Mouse (Mus musculus): ENCODE measurements around the gene Cyp2j7. TPM values are rescaled to one million over a fixed set of nuclear protein-coding genes. Genes with fewer than 3 reads are reported as not detected.
A peak's percentile ranks its signal among the peaks of the same experiment; 100 is the strongest.
"Not testable (repeated sequence)": the region's sequence is repeated elsewhere in the genome, so short reads cannot be mapped to it uniquely, and the experiment has no call there.

The Cyp2j7 gene
- total RNA-seq (2021) = not detected
- long read RNA-seq = 0 reads

GRCm38 (mm10) chr4:96236559-96236958, at the start of gene Cyp2j7:
Gene Cyp2j7, minus strand, starts transcription at chr4:96236659.
- DNase-seq (ENCODE audit: low spot score in 2 of 2) = no peak

GRCm38 (mm10) chr4:96276896-96277295, 40.4 kb upstream of the Cyp2j7 start:
- DNase-seq (ENCODE audit: low spot score in 2 of 2) = not testable (repeated sequence)

- DNase-seq (ENCODE audit: low spot score in 2 of 2) = peak; percentile 67 to 81
Measured at GRCm38 (mm10) chr4:96273907-96274306, 37.4 kb upstream of the Cyp2j7 start.

- no peak for DNase-seq (ENCODE audit: low spot score in 2 of 2)
Measured at GRCm38 (mm10) chr4:96196701-96197100, 39.8 kb downstream of the Cyp2j7 start.

- DNase-seq (ENCODE audit: low spot score in 2 of 2) = not testable (repeated sequence)
Measured at GRCm38 (mm10) chr4:96189321-96189720, 47.1 kb downstream of the Cyp2j7 start.

- not testable (repeated sequence) for DNase-seq (ENCODE audit: low spot score in 2 of 2)
Measured at GRCm38 (mm10) chr4:96188671-96189070, 47.8 kb downstream of the Cyp2j7 start.

- DNase-seq (ENCODE audit: low spot score in 2 of 2) = not testable (repeated sequence)
Measured at GRCm38 (mm10) chr4:96188146-96188545, 48.3 kb downstream of the Cyp2j7 start.

DNA sequence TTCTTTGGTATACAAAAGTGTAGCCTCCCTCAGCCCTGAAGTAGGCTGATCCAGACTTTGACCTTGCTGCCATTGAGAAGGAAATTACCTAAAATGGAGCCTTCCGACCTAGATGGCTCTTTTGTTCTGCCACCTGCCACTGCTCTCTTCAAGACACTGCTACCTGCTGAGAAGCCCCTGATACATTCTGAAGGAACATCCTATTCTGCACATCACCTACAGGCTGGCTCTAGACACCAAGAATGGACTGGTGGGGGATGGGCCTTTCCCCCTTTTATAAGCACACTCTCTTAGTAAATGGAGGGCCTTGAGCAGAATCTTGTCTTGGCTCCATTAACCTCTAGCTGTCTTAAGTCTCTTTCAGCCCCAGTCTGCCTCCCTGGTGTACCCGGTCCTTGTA, 51.7 kb downstream of the Cyp2j7 start:
- DNase-seq (ENCODE audit: low spot score in 2 of 2) = not testable (repeated sequence)

GRCm38 (mm10) chr4:96162839-96163238, 73.6 kb downstream of the Cyp2j7 start:
- DNase-seq (ENCODE audit: low spot score in 2 of 2) = no peak

- no peak for DNase-seq (ENCODE audit: low spot score in 2 of 2)
Measured at GRCm38 (mm10) chr4:96161575-96161974, 74.9 kb downstream of the Cyp2j7 start.

Other genes with a start within 250 kb of the Cyp2j7 start
- gene Cyp2j13, start 159.1 kb downstream of the Cyp2j7 start, total RNA-seq (2021) = under 1 TPM; 0.43 to 0.80 TPM
- under 1 TPM in 1 of 2 experiments, not detected in 1; 0.20 TPM for gene Cyp2j12, start 95.5 kb downstream of the Cyp2j7 start, total RNA-seq (2021)
- not detected for gene Cyp2j11, start 112.0 kb upstream of the Cyp2j7 start, total RNA-seq (2021)